Mouse (Mus musculus): ENCODE data around the gene Faim. TPM values are rescaled to one million over a fixed set of nuclear protein-coding genes. Genes with fewer than 3 reads are reported as not detected.

Gene Faim
- total and polyA plus RNA-seq, 2 experiments from 2014 or later, result 31.3 to 116 TPM

GRCm38 (mm10) chr9:98960348-98960747, 25.8 kb upstream of the Faim start:
- Histone ChIP-seq H3K9me3 (ENCODE audit: low read length) (no peaks in the 10 kb centered on the region), H3K9ac (replicated peaks; ENCODE audit: low read length) (no peak overlapping the region), H3K4me3 (ENCODE audit: low read length) (no peak overlapping the region), H3K27me3 (ENCODE audit: insufficient read depth, low read length) (peaks cover 79% of the 10 kb centered on the region), H3K4me1 (ENCODE audit: insufficient read depth, low read length) (peaks cover 9% of the 10 kb centered on the region; the same call in 1 of the 2 replicates), H3K36me3 (ENCODE audit: insufficient read depth, low read length) (no peaks in the 10 kb centered on the region), H3K4me2 (ENCODE audit: low read depth, low read length) (no peak overlapping the region), H3K27ac (no peak overlapping the region)
- peak; percentile 21; the same call in 1 of the 2 replicates for TF ChIP-seq CTCF (IDR thresholded peaks at IDR 0.05; ENCODE audit: low read depth)
- DNase-seq (ENCODE audit: low spot score), result no peak
- no peak for ATAC-seq
- WGBS, result 15% methylated on average over 5 of the region's 5 CpGs

- no peak overlapping the region for H3K9ac ChIP-seq (replicated peaks; ENCODE audit: low read length)
- WGBS, result 8% methylated on average over 22 of the region's 22 CpGs
Observed at GRCm38 (mm10) chr9:98961591-98962477, 24.3 kb upstream of the Faim start.

GRCm38 (mm10) chr9:98962478-98963142, 23.6 kb upstream of the Faim start:
- TF ChIP-seq CTCF (IDR thresholded peaks at IDR 0.05; ENCODE audit: low read depth), result no peak
- WGBS, result under 1% methylated on average over 20 of the region's 20 CpGs
- H3K27me3 ChIP-seq (ENCODE audit: insufficient read depth, low read length), result peaks cover 76% of the 10 kb centered on the region
- H3K4me3 ChIP-seq (ENCODE audit: low read length), result no peak overlapping the region
- ATAC-seq (no peak), DNase-seq (ENCODE audit: low spot score) (no peak)
- no peak overlapping the region for H3K27ac ChIP-seq
- H3K9ac ChIP-seq (replicated peaks; ENCODE audit: low read length), result no peak overlapping the region
- H3K4me2 ChIP-seq (ENCODE audit: low read depth, low read length), result no peak overlapping the region
- no peaks in the 10 kb centered on the region for H3K9me3 ChIP-seq (ENCODE audit: low read length)
- no peaks in the 10 kb centered on the region for H3K36me3 ChIP-seq (ENCODE audit: insufficient read depth, low read length)
- H3K4me1 ChIP-seq (ENCODE audit: insufficient read depth, low read length), result no peaks in the 10 kb centered on the region

More at GRCm38 (mm10) chr9:98961591-98962477, 24.3 kb upstream of the Faim start:
- Histone ChIP-seq H3K4me2 (ENCODE audit: low read depth, low read length) (no peak overlapping the region), H3K27ac (no peak overlapping the region), H3K4me1 (ENCODE audit: insufficient read depth, low read length) (no peaks in the 10 kb centered on the region), H3K27me3 (ENCODE audit: insufficient read depth, low read length) (peaks cover 72% of the 10 kb centered on the region), H3K4me3 (ENCODE audit: low read length) (no peak overlapping the region), H3K36me3 (ENCODE audit: insufficient read depth, low read length) (no peaks in the 10 kb centered on the region), H3K9me3 (ENCODE audit: low read length) (no peaks in the 10 kb centered on the region)
- DNase-seq (ENCODE audit: low spot score) (no peak), ATAC-seq (no peak)
- no peak for TF ChIP-seq CTCF (IDR thresholded peaks at IDR 0.05; ENCODE audit: low read depth)

GRCm38 (mm10) chr9:98963661-98964060, 22.5 kb upstream of the Faim start:
- no peak for DNase-seq (ENCODE audit: low spot score)
- TF ChIP-seq CTCF (IDR thresholded peaks at IDR 0.05; ENCODE audit: low read depth), result no peak
- Histone ChIP-seq H3K9ac (replicated peaks; ENCODE audit: low read length) (no peak overlapping the region), H3K27ac (no peak overlapping the region), H3K4me3 (ENCODE audit: low read length) (no peak overlapping the region), H3K4me2 (ENCODE audit: low read depth, low read length) (no peak overlapping the region), H3K9me3 (ENCODE audit: low read length) (no peaks in the 10 kb centered on the region), H3K36me3 (ENCODE audit: insufficient read depth, low read length) (no peaks in the 10 kb centered on the region), H3K4me1 (ENCODE audit: insufficient read depth, low read length) (no peaks in the 10 kb centered on the region), H3K27me3 (ENCODE audit: insufficient read depth, low read length) (peaks cover 74% of the 10 kb centered on the region)
- WGBS, result 3% methylated on average over 18 of the region's 18 CpGs
- no peak for ATAC-seq

- WGBS, result 2% methylated on average over 18 of the region's 18 CpGs
- peak; percentile 75 for TF ChIP-seq CTCF (IDR thresholded peaks at IDR 0.05; ENCODE audit: low read depth)
- Histone ChIP-seq H3K4me1 (ENCODE audit: insufficient read depth, low read length) (no peaks in the 10 kb centered on the region), H3K4me2 (ENCODE audit: low read depth, low read length) (peak overlapping the region; percentile 16; the same call in 1 of the 2 replicates), H3K36me3 (ENCODE audit: insufficient read depth, low read length) (no peaks in the 10 kb centered on the region), H3K27ac (no peak overlapping the region), H3K9me3 (ENCODE audit: low read length) (no peaks in the 10 kb centered on the region), H3K27me3 (ENCODE audit: insufficient read depth, low read length) (peaks cover 60% of the 10 kb centered on the region), H3K4me3 (ENCODE audit: low read length) (0 out of 2 replicates have a peak overlapping the region, but pooled peaks have one; percentile 8), H3K9ac (replicated peaks; ENCODE audit: low read length) (no peak overlapping the region)
- ATAC-seq, result peak; percentile 59; the same call in 1 of the 2 replicates
- DNase-seq (ENCODE audit: low spot score), result peak; percentile 74
Observed at GRCm38 (mm10) chr9:98965084-98965483, 21.1 kb upstream of the Faim start.

GRCm38 (mm10) chr9:98973101-98973521, 13.1 kb upstream of the Faim start:
- H3K36me3 ChIP-seq (ENCODE audit: insufficient read depth, low read length), result no peaks in the 10 kb centered on the region
- 0 out of 2 replicates have a peak, but pooled peaks cover 2% of the 10 kb centered on the region for H3K9me3 ChIP-seq (ENCODE audit: low read length)
- H3K9ac ChIP-seq (replicated peaks; ENCODE audit: low read length), result no peak overlapping the region
- TF ChIP-seq CTCF (IDR thresholded peaks at IDR 0.05; ENCODE audit: low read depth), result no peak
- ATAC-seq (no peak), DNase-seq (ENCODE audit: low spot score) (no peak)
- WGBS, result under 1% methylated on average over 40 of the region's 40 CpGs
- H3K27me3 ChIP-seq (ENCODE audit: insufficient read depth, low read length), result peaks cover 48% of the 10 kb centered on the region
- no peak overlapping the region for H3K27ac ChIP-seq
- peak overlapping the region; percentile 34 for H3K4me3 ChIP-seq (ENCODE audit: low read length)
- no peaks in the 10 kb centered on the region for H3K4me1 ChIP-seq (ENCODE audit: insufficient read depth, low read length)
- H3K4me2 ChIP-seq (ENCODE audit: low read depth, low read length), result peak overlapping the region; percentile 53

Measured in hindbrain, postnatal 0 days (tissue).